27 mouse cellular contexts compared by ENCODE assay signal in genomic region chr12:72388135-72388534, GRCm38 (mm10). TPM values are rescaled to one million over a fixed set of nuclear protein-coding genes. Genes with fewer than 3 reads are reported as not detected.
"Had no signal": no experiment of that assay in that cellular context is flagged by ENCODE, and none has a peak within 500 bp of the region (broad histone marks: within the 10 kb centered on the region; RNA-seq: fewer than 3 reads in every experiment).

No protein-coding gene starts in this region.

- ATAC-seq: hindbrain, postnatal 0 days; intestine, embryonic 16.5 days; liver, embryonic 12.5 days had no signal

- H3K4me3 ChIP-seq: gastrocnemius, adult 2 months; heart, adult 2 months; heart, embryonic 13.5 days; heart, embryonic 15.5 days; hindbrain, embryonic 13.5 days; hindbrain, embryonic 15.5 days; kidney, embryonic 15.5 days; limb, embryonic 13.5 days; limb, embryonic 15.5 days; liver, embryonic 12.5 days had no signal

- DNase-seq: gastrocnemius, adult 2 months; gastrocnemius, postnatal 10 days; gastrocnemius, postnatal 25 days; heart, adult 2 months; heart, postnatal 14 days; heart, postnatal 36 days; kidney, adult 11 months; kidney, adult 2 months; kidney, adult 9 months; kidney, postnatal 14 days; kidney, postnatal 36 days; layer of hippocampus, adult 9-11 months; layer of hippocampus, postnatal 36 days; left cerebral cortex, postnatal 4 days had no signal

- H3K27ac ChIP-seq: gastrocnemius, adult 2 months; heart, adult 2 months; heart, embryonic 13.5 days; heart, embryonic 15.5 days; hindbrain, embryonic 13.5 days; hindbrain, embryonic 15.5 days; hindbrain, postnatal 0 days; kidney, embryonic 15.5 days; kidney, postnatal 0 days; limb, embryonic 13.5 days; limb, embryonic 15.5 days; liver, embryonic 12.5 days; liver, embryonic 14.5 days had no signal

RNA-seq across cellular contexts. Expression of gene Rtn1, which starts 20.7 kb away (rescaled TPM):
- total RNA-seq: hematopoietic stem cell, adult 5-6 weeks had no signal
